Mouse (Mus musculus): Measurements from ENCODE around the gene Steap3.

The Steap3 gene

DNA sequence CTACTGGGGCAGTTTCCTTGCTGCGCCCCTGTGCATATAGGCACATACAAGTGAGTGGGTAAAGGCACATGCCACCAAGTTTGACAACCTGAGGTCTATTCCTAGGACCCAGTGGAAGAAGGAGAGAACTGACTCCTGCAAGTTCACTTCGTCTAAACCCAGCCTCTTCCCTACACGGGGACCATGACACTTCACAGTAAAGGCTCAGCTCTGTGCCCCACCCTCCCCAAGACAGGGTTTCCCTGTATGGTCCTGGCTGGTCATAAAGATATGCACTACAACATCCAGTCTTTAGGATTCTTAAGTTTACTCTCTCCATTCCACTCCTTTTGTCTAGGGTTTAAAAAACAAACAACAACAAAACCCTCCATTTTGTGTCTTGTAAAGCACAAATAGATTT lies 21.9 kb downstream of the Steap3 start:
- no peak for DNase-seq (ENCODE audit: low spot score in 2 of 2)

GRCm38 (mm10) chr1:120249842-120250241 lies 22.7 kb downstream of the Steap3 start:
- no peak for DNase-seq (ENCODE audit: low spot score in 2 of 2)

GRCm38 (mm10) chr1:120248156-120248555 lies 24.3 kb downstream of the Steap3 start:
- no peak for DNase-seq (ENCODE audit: low spot score in 2 of 2)

- DNase-seq (ENCODE audit: low spot score in 2 of 2): no peak
These were observed 25.2 kb downstream of the Steap3 start for GRCm38 (mm10) chr1:120247351-120247750.

- no peak for DNase-seq (ENCODE audit: low spot score in 2 of 2)
These were observed 25.6 kb downstream of the Steap3 start for GRCm38 (mm10) chr1:120246946-120247345.

- DNase-seq (ENCODE audit: low spot score in 2 of 2): no peak
These were observed 26.8 kb downstream of the Steap3 start for GRCm38 (mm10) chr1:120245661-120246131.

DNA sequence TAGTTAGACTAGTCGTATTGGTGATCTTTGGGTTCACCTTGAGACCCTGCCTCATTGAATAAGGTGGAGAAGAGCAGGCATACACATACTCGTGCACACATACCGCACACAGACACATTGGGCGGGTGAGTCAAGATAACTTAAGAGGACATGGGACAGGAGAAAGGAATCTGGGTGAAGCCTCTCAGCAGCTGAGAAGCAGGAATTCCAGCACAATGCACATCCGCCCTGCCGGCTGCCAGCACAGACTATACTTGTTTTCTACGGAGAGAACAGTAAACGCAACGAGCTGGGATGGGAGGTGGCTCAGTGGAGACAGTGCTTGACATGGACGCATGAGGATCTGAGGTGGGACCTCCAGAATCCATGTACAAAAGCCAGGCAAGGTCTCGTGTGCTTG lies 27.9 kb downstream of the Steap3 start:
- no peak for DNase-seq (ENCODE audit: low spot score in 2 of 2)

DNA sequence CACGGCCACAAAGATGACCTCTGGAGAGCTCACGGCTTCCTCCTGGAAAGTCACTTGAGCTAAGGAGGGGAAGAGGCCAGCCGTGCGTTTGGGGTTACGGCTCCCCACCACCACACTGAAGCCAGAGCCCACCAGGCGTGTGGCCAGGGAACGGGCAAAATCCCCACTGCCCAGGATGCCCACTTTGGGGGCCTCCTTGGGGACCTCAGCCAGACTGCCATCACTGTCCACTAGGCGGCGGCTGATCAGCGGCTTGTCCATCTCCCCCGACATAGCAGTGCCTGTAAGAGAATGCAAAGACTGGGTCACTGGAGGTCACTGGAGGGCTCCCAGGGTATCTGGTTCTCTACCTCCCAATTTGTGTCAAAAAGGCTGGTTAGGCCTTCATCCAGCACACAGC lies 28.5 kb downstream of the Steap3 start:
- DNase-seq (ENCODE audit: low spot score in 2 of 2): no peak

GRCm38 (mm10) chr1:120237068-120237467 lies 35.4 kb downstream of the Steap3 start:
- no peak for DNase-seq (ENCODE audit: low spot score in 2 of 2)

DNA sequence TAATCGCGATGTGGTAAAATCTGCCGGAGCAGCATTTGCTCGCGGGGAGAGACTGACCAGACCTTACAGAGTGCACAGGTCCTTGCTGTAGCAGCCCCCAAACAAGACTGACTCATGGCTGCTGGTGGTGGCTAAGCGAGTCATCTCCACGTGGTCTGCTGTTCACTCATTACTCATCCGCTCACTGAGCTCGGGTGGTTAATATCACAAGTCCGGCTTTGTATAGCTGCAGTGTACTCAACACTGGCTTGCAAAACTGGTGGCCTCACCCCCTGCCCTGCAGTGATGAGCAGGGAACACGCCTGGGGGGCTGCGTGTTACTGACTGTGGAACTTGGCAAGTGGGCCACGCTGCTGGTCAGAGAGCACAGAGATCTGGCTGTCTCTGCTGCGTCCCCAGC lies 36.1 kb downstream of the Steap3 start:
- DNase-seq (ENCODE audit: low spot score in 2 of 2): no peak

GRCm38 (mm10) chr1:120235631-120236215 lies 36.8 kb downstream of the Steap3 start:
- no peak for DNase-seq (ENCODE audit: low spot score in 2 of 2)

GRCm38 (mm10) chr1:120232170-120232569 lies 40.3 kb downstream of the Steap3 start:
- no peak for DNase-seq (ENCODE audit: low spot score in 2 of 2)

DNA sequence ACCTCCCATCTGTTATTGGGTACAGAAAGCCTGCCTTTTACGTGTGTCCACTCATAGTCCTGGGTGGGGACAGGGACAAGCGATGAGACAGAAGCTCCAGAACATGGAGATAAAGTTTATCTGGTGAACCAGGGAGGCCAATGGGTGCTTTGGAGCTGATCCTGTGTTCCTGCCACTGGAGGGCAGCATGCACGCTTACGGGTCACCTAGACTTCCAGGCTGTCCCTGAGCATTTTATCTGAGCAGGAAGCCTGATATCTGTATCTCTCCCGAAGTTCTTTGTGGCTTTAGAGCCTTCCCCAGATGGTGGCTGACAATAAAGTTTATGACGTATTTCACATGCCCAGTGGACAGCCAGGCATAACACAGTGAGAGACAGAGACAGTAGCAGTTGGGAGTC lies 41.2 kb downstream of the Steap3 start:
- no peak for DNase-seq (ENCODE audit: low spot score in 2 of 2)

GRCm38 (mm10) chr1:120229723-120230471 lies 42.6 kb downstream of the Steap3 start:
- no peak for DNase-seq (ENCODE audit: low spot score in 2 of 2)

- DNase-seq (ENCODE audit: low spot score in 2 of 2): no peak
These were observed 48.9 kb downstream of the Steap3 start for GRCm38 (mm10) chr1:120223613-120224012.

- no peak for DNase-seq (ENCODE audit: low spot score in 2 of 2)
These were observed 51.2 kb downstream of the Steap3 start for GRCm38 (mm10) chr1:120221285-120221684.

GRCm38 (mm10) chr1:120220841-120221240 lies 51.7 kb downstream of the Steap3 start:
- no peak for DNase-seq (ENCODE audit: low spot score in 2 of 2)

DNA sequence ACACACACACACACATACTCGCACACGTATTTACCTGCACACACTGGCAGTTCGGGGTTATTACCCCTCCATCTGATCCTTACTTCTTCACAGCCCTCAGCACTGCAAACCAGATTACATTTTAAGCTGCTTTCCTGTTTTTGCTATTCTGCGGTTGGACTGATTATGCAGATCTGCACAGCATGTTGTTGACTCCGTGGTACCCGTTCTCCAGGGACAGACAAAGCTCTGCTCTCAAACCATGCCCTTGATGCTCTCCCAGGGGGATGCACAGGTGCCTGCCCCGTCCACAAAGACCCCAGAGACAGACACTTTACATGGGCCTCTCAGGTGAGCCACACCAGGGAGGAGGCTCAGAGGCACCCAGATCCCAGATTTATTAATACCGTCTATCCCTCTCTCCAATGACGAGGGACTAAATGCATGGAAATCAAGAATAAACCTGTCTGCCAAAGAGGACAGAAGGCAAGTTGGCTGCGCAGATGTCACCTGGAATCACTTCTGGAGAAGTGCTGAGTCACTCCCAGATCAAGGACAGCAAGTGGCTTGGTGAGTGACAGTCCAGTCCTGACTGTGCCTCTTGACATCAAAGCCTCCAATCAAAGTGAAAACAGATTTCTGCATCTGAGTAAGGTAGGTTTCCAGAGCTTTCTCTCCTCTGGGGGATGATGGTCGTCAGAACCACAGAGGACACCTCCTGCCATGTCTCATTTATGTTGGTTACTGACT lies 63.8 kb downstream of the Steap3 start:
- no peak for DNase-seq (ENCODE audit: low spot score in 2 of 2)

DNA sequence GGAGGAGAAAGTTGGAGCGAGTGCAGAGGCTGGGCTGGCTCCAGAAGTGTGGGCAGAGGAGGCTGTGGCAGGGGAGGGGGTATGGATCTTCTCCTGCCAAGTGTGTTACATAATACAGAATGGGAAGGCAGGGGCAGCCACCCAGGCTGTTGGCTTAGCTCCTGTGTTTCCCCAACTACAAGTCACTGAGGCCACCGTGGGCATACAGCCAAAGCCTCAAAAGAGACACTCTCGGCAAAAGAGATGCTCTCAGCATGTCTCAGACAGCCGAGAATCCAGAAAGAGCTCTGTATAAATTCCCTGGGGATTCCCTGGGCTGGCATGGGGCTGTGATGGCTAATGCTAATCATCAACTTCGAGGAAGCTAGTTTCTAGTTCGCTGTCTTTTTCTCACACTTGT lies 64.9 kb downstream of the Steap3 start:
- no peak for DNase-seq (ENCODE audit: low spot score in 2 of 2)

DNA sequence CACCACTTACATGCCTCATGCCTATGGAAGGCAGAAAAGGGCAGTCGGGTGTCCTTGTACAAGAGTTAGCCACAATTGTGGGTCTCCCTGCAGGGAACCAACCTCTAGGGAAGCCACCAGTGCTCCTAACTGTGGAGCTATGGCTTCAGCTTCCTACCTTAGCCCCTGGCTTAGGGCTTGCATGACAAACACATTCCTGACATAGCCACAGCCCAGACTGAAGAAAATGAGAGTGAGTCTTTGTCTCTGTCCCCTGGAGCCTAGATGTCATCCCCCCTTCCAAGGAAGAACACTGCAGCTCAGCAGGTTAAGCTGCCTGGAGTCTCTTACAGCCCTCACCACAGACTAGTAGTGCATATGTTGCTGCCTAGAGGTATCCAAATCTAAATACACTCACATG lies 67.7 kb downstream of the Steap3 start:
- DNase-seq (ENCODE audit: low spot score in 2 of 2): no peak

GRCm38 (mm10) chr1:120203836-120204235 lies 68.7 kb downstream of the Steap3 start:
- DNase-seq (ENCODE audit: low spot score in 2 of 2): no peak

GRCm38 (mm10) chr1:120202542-120202941 lies 70.0 kb downstream of the Steap3 start:
- DNase-seq (ENCODE audit: low spot score in 2 of 2): no peak

GRCm38 (mm10) chr1:120198942-120199341 lies 73.6 kb downstream of the Steap3 start:
- DNase-seq (ENCODE audit: low spot score in 2 of 2): no peak

Measured in thymus, postnatal 10 days (tissue).